Mouse (Mus musculus): ENCODE measurements at regions not wholly inside any gene's neighbourhood (a gene's known extent, or its start where the extent isn't known, plus 50 kb on each side); places are given as distances from the start of the nearest gene placed in this dataset.

GRCm38 (mm10) chr15:62076552-62077234 is 1153.9 kb upstream of the A1bg start:
- no peak for TF ChIP-seq EP300 (IDR thresholded peaks at IDR 0.05; ENCODE audit: low read length)
- no peak for TF ChIP-seq UBTF (IDR thresholded peaks at IDR 0.05; ENCODE audit: low read depth, low read length)
- TF ChIP-seq POLR2A (IDR thresholded peaks at IDR 0.05; ENCODE audit: low read depth, low read length), result no peak
- no peak for TF ChIP-seq MEF2A (IDR thresholded peaks at IDR 0.05; ENCODE audit: borderline replicate concordance, low read depth, low read length)
- TF ChIP-seq E2F4 (IDR thresholded peaks at IDR 0.05; ENCODE audit: insufficient replicate concordance, low read depth, low read length), result no peak
- no peak for TF ChIP-seq RCOR1 (conservative IDR thresholded peaks at IDR 0.05; ENCODE audit: low read depth, low read length)
- TF ChIP-seq MAZ (IDR thresholded peaks at IDR 0.05; ENCODE audit: low read depth, low read length), result no peak
- TF ChIP-seq ZKSCAN1 (IDR thresholded peaks at IDR 0.05; ENCODE audit: borderline replicate concordance, low read depth, low read length), result no peak
